Mouse (Mus musculus) embryonic facial prominence, embryonic 11.5 days (tissue): ENCODE measurements around the gene Srpk1. TPM values are rescaled to one million over a fixed set of nuclear protein-coding genes. Genes with fewer than 3 reads are reported as not detected.

Experiments
- ATAC-seq: fragments of 200-750 bp; cut with Nextera tagmentation; replicated peaks from 2 replicates; pipeline ENCODE4 v1.8.0; 2017; ENCODE audit warnings: low read depth; ENCODE audit not compliant: insufficient number of reproducible peaks, low FRiP score, low TSS enrichment
- DNase-seq: peaks from one replicate; pipeline ENCODE4 v3.0.0-alpha.2; 2015; ENCODE audit warnings: low spot score
- H3K27ac ChIP-seq: fragments of 300-500 bp; sonication (generic); replicated peaks from 2 replicates; pipeline ENCODE4 v1.5.1; 2014; ENCODE audit warnings: mild to moderate bottlenecking, low read depth, low read length, control low read depth
- H3K27me3 ChIP-seq: fragments of 300-500 bp; sonication (generic); 2 replicates; pipeline ENCODE4 v1.6.1; 2014; ENCODE audit warnings: mild to moderate bottlenecking, low read length, moderate library complexity, mixed read lengths; ENCODE audit not compliant: control insufficient read depth, insufficient read depth
- H3K36me3 ChIP-seq: fragments of 300-500 bp; sonication (generic); replicated peaks from 2 replicates; pipeline ENCODE4 v1.6.1; 2014; ENCODE audit warnings: low read depth, mild to moderate bottlenecking, low read length, moderate library complexity, mixed read lengths; ENCODE audit not compliant: control insufficient read depth, insufficient read depth
- H3K4me1 ChIP-seq: fragments of 300-500 bp; sonication (generic); 2 replicates; pipeline ENCODE4 v1.6.1; 2014; ENCODE audit warnings: low read length, mixed read lengths; ENCODE audit not compliant: control insufficient read depth, insufficient read depth
- H3K4me2 ChIP-seq: fragments of 300-500 bp; sonication (generic); 2 replicates; pipeline ENCODE4 v1.6.1; 2014; ENCODE audit warnings: low read depth, mild to moderate bottlenecking, control low read depth, low read length, moderate library complexity
- H3K4me3 ChIP-seq: fragments of 300-500 bp; sonication (generic); 2 replicates; pipeline ENCODE4 v1.5.1; 2014; ENCODE audit warnings: low read depth, low read length, control low read depth
- H3K9ac ChIP-seq: fragments of 300-500 bp; sonication (generic); replicated peaks from 2 replicates; pipeline ENCODE4 v1.6.1; 2014; ENCODE audit warnings: mild to moderate bottlenecking, control low read depth, low read length
- H3K9me3 ChIP-seq: fragments of 300-500 bp; sonication (generic); replicated peaks from 2 replicates; pipeline ENCODE4 v1.6.1; 2016; ENCODE audit warnings: mild to moderate bottlenecking, low read length, inconsistent platforms, mixed read lengths; ENCODE audit not compliant: control insufficient read depth
- WGBS: fragments of 180-500 bp; shearing (Covaris S2); extraction: QIAGEN DNeasy Blood & Tissue Kit; methylation state at CpG from one replicate; pipeline ENCODE4 v1.1.7; 2014; 5-methylcytosine and 5-hydroxymethylcytosine counted together
- polyA plus RNA-seq: library from polyadenylated mRNA; unstranded; fragments of >200 nt; fragmentation: Nextera tagmentation; extraction: Ambion mirVana; gene quantifications from 2 replicates; pipeline ENCODE4 v1.2.1, GENCODE M21; 2014

Gene Srpk1
- polyA plus RNA-seq, 1 experiment from 2014 or later: 135 TPM

DNA sequence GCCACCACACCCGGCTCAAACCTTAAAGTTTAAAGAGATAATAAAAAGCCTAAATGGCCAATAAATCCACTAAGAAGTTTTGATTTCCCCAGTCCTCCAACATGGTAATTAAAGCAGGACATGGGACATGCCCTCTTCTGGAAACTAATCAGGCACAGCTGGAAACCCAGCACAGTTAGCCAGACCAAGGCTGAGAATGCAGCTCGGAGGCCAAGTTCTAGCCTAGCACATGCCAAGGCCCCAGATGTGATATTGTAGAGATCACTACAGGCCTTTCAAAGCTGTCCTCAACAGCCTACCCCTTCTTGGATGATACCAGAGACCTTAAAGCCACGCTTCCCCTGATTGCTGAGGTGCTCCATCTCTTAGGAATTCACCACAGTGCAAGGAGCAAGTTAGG, 36.0 kb downstream of the Srpk1 start:
- H3K4me1 ChIP-seq: no peaks in the 10 kb centered on the region; the same call in 1 of the 2 replicates
- H3K9ac ChIP-seq: no peak overlapping the region
- no peaks in the 10 kb centered on the region for H3K9me3 ChIP-seq
- ATAC-seq: no peak
- no peak for DNase-seq
- H3K27me3 ChIP-seq: no peaks in the 10 kb centered on the region
- H3K36me3 ChIP-seq: peaks cover 14% of the 10 kb centered on the region
- no peak overlapping the region for H3K4me2 ChIP-seq
- H3K4me3 ChIP-seq: no peak overlapping the region
- WGBS: 74% methylated on average over 3 of the region's 3 CpGs
- no peak overlapping the region for H3K27ac ChIP-seq

DNA sequence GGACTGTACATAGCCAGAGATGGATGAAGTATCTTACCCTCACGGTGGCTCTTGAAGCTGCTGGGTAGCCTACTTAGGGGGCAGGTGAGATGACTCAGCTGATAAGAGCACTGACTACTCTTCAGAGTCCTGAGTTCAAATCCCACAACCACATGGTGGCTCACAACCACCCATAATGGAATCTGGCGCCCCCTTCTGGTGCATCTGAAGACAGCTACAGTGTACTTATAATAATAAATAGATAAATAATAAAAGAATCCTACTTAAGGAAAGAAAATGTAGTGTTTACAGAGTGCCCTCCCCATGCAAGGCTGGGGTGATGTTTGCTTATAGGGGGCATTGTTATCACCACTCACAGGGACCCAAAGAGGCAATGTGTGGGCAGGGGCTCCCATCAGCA, 41.5 kb downstream of the Srpk1 start:
- ATAC-seq: no peak

DNA sequence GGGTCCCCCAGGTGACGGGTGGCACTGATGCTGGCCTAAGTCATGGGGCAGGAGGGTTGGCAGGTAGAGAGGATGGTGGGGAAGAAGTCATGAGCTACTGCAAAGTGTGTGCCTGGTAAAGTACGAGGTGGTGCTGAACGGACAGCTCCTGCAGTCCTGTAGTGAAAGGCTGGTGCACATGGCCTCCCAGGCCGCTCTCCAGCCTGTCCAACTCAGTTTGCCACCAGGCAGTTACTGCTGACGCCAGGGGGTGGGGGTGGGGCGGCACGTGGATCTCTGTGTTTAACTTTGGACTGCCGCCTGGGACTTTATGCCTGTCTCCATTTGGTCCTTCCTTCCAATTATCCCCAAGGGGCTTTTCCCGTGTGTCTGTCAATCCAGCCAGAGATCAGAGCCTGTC, 42.1 kb downstream of the Srpk1 start:
- Histone ChIP-seq H3K9me3 (no peaks in the 10 kb centered on the region), H3K9ac (no peak overlapping the region), H3K4me3 (no peak overlapping the region), H3K4me2 (no peak overlapping the region), H3K4me1 (no peaks in the 10 kb centered on the region; the same call in 1 of the 2 replicates), H3K36me3 (no peaks in the 10 kb centered on the region), H3K27me3 (no peaks in the 10 kb centered on the region), H3K27ac (no peak overlapping the region)
- DNase-seq: peak; percentile 90
- 3% methylated on average over 9 of the region's 9 CpGs for WGBS
- peak; percentile 39; the same call in 1 of the 2 replicates for ATAC-seq

More for the DNA sequence above, 41.5 kb downstream of the Srpk1 start:
- H3K9me3 ChIP-seq: no peaks in the 10 kb centered on the region
- DNase-seq: no peak
- H3K27me3 ChIP-seq: no peaks in the 10 kb centered on the region
- no peak overlapping the region for H3K9ac ChIP-seq
- no peak overlapping the region for H3K4me3 ChIP-seq
- H3K27ac ChIP-seq: no peak overlapping the region
- no peaks in the 10 kb centered on the region; the same call in 1 of the 2 replicates for H3K4me1 ChIP-seq
- H3K36me3 ChIP-seq: no peaks in the 10 kb centered on the region
- no peak overlapping the region for H3K4me2 ChIP-seq
- 49% methylated on average over 2 of the region's 2 CpGs for WGBS

DNA sequence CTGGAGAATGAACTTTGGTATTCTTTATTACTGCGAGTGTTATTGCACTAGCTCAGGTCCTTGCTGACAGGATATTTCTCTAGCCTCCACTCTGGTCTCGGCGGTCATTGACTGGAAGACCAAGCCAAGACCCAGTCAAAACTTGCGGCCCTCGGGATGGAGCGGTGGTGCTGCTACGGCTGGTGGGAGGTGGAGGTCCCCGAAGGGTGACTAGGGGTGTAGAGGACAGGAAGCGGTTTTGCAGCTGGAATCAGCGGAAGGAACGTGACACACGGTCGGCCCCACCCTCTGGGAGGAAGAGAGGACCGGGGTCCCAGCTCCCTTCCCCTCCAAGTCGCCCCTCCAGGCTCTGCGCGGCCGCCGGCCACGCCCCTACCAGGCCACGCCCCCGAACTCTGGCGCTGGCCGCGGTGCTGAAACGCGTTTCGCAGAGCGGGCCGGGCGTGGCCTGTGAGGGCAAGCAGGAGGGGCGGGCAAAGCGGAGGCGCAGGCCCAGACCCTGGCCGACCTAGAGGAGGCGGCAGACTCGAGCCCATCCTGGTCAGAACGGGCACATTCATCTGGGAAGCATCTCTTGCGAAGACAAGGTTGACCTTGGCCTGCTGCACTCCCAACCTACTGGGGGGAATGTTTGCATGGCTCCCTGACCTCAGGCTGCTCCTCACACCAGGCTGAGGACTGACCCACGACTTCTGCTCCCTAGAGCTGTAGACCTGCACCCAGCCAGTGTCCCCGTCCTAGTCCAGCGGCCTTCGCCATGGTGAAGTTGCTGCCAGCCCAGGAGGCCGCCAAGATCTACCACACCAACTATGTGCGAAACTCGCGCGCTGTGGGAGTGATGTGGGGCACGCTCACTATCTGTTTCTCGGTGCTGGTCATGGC, 47.0 kb downstream of the Srpk1 start, which contains the start of gene Lhfpl5:
TSS of gene Lhfpl5 (plus strand) at position 398 of the 882 bp plus-strand sequence.
- Histone ChIP-seq H3K9ac (no peak within 1 kb of the TSS), H3K36me3 (no peaks in the 10 kb centered on the region), H3K27ac (no peak within 1 kb of the TSS), H3K9me3 (no peaks in the 10 kb centered on the region), H3K27me3 (no peaks in the 10 kb centered on the region), H3K4me1 (no peaks in the 10 kb centered on the region), H3K4me2 (peak within 1 kb of the TSS; percentile 50), H3K4me3 (no peak within 1 kb of the TSS; the same call in 1 of the 2 replicates)
- ATAC-seq (peak; percentile 81), DNase-seq (peak; percentile 87)
- WGBS: 16% methylated on average over 50 of the region's 50 CpGs

DNA sequence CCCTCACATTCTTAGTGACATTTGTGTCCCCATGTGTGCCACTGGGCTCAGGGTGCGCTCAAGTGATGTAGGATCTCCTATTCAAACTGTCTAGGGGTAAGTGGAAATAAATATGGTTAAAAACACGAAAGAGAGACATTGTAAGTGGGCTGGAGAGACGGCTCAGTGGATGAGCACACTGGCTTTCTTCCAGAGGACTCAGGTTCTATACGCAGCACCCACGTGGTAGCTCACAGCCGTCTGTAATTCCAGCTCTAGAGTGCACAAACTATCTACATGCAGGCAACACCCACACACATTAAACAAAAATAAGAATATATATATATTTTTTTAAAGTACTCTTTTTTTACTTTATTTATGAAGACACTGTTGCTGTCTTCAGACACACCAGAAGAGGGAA, 49.6 kb downstream of the Srpk1 start:
- H3K4me1 ChIP-seq: no peaks in the 10 kb centered on the region
- no peak overlapping the region for H3K9ac ChIP-seq
- 85% methylated on average over 6 of the region's 6 CpGs for WGBS
- no peaks in the 10 kb centered on the region for H3K27me3 ChIP-seq
- H3K4me2 ChIP-seq: no peak overlapping the region
- H3K36me3 ChIP-seq: no peaks in the 10 kb centered on the region
- no peaks in the 10 kb centered on the region for H3K9me3 ChIP-seq
- no peak overlapping the region for H3K4me3 ChIP-seq
- ATAC-seq (no peak), DNase-seq (no peak)
- no peak overlapping the region for H3K27ac ChIP-seq

DNA sequence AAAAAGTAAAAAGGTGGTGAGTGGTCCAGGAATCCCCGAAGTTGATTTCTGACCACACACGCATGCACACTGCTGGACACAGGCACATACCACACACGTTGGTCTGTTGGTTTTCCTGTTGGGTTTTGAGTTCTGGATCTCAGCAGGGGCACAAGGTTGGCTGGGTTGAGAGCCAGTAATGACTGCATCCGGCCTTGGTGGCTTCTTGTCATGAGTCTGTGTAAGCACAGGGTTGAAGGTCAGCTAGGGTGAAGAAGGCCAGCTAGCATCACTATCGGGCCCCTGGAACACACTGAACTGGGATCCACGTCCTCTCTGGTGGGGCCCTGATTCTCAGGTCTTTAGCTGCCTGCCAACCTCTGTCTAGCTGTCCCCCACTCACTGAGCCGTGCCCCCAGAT, 50.0 kb downstream of the Srpk1 start:
- ATAC-seq: no peak
- H3K27me3 ChIP-seq: no peaks in the 10 kb centered on the region
- WGBS: 83% methylated on average over 7 of the region's 7 CpGs

DNA sequence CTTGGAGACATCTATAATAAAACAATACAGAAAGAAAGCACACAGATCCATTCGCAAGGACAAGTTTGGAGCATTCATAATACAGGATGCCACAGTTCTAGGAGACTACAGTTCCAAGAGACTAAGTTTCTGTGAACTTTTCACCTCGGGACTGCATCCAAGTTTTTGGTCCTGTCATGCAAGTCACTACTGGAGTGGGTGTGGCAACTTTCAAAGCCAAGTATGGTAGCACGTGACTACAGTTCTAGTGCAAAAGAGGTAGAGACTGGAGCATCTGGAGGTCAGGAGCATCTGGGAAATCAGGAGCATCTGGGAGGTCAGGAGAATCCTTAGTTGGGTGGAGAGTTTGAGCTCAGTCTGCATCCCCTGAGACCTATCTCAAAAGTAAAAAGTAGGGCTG, 50.6 kb downstream of the Srpk1 start:
- H3K4me3 ChIP-seq: no peak overlapping the region
- H3K4me2 ChIP-seq: no peak overlapping the region
- 84% methylated on average over 3 of the region's 3 CpGs for WGBS
- no peaks in the 10 kb centered on the region for H3K9me3 ChIP-seq
- H3K27ac ChIP-seq: no peak overlapping the region
- no peaks in the 10 kb centered on the region for H3K4me1 ChIP-seq
- no peak overlapping the region for H3K9ac ChIP-seq
- H3K27me3 ChIP-seq: no peaks in the 10 kb centered on the region
- H3K36me3 ChIP-seq: no peaks in the 10 kb centered on the region
- DNase-seq: no peak
- ATAC-seq: no peak

More for the DNA sequence above, 50.0 kb downstream of the Srpk1 start:
- DNase-seq: no peak
- no peaks in the 10 kb centered on the region for H3K9me3 ChIP-seq
- no peaks in the 10 kb centered on the region for H3K4me1 ChIP-seq
- H3K36me3 ChIP-seq: no peaks in the 10 kb centered on the region
- H3K4me3 ChIP-seq: no peak overlapping the region
- H3K27ac ChIP-seq: no peak overlapping the region
- H3K4me2 ChIP-seq: no peak overlapping the region
- no peak overlapping the region for H3K9ac ChIP-seq

DNA sequence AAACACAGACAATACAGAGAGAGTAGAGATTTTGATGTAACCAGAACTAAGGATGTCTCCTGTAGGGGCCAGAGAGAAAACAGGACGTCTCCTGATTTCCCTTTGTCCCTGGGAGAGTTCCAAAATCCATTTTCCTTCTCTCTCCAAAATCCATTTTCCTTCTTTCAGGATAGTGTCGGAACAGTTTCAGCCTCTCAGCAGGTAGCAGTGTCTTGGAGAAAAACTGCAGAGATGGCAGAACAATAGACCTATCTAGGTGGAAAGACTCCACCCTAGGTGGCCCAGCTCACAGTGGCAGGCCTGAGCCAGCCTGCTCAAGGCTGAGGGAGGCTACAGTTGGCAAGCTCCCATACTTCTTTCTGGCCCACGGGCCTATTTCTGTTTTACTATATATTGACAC, 55.0 kb downstream of the Srpk1 start:
- Histone ChIP-seq H3K27ac (no peak overlapping the region), H3K9ac (no peak overlapping the region), H3K4me2 (no peak overlapping the region), H3K4me1 (no peaks in the 10 kb centered on the region), H3K27me3 (no peaks in the 10 kb centered on the region), H3K9me3 (no peaks in the 10 kb centered on the region), H3K36me3 (no peaks in the 10 kb centered on the region), H3K4me3 (no peak overlapping the region)
- DNase-seq (no peak), ATAC-seq (no peak)
- WGBS: 42% methylated on average over 3 of the region's 3 CpGs
